Mouse (Mus musculus): ENCODE results near the gene H2-Eb2. TPM values are rescaled to one million over a fixed set of nuclear protein-coding genes. Genes with fewer than 3 reads are reported as not detected.

H2-Eb2 gene
- total and polyA plus RNA-seq, 2 experiments from 2014 or later: not detected

GRCm38 (mm10) chr17:34362954-34363546 is 37.6 kb downstream of the H2-Eb2 start:
- Histone ChIP-seq H3K9ac (replicated peaks; ENCODE audit: low read depth, low read length) (no peak overlapping the region), H3K9me3 (replicated peaks; ENCODE audit: control insufficient read depth, low read length) (no peaks in the 10 kb centered on the region), H3K36me3 (replicated peaks; ENCODE audit: control insufficient read depth, insufficient read depth, low read length) (no peaks in the 10 kb centered on the region), H3K4me2 (ENCODE audit: low read depth, low read length) (no peak overlapping the region), H3K4me3 (ENCODE audit: low read depth, low read length) (no peak overlapping the region), H3K4me1 (ENCODE audit: control insufficient read depth, insufficient read depth) (no peaks in the 10 kb centered on the region), H3K27me3 (ENCODE audit: control insufficient read depth, insufficient read depth, low read length) (no peaks in the 10 kb centered on the region), H3K27ac (ENCODE audit: low read depth) (no peak overlapping the region)
- no peak for TF ChIP-seq CTCF (IDR thresholded peaks at IDR 0.05; ENCODE audit: low read depth)
- WGBS: 76% methylated on average over 15 of the region's 15 CpGs
- ATAC-seq (ENCODE audit: insufficient read depth, low read depth) (no peak), DNase-seq (ENCODE audit: low spot score) (no peak)

- Histone ChIP-seq H3K9ac (replicated peaks; ENCODE audit: low read depth, low read length) (no peak overlapping the region), H3K27me3 (ENCODE audit: control insufficient read depth, insufficient read depth, low read length) (no peaks in the 10 kb centered on the region), H3K4me2 (ENCODE audit: low read depth, low read length) (no peak overlapping the region), H3K36me3 (replicated peaks; ENCODE audit: control insufficient read depth, insufficient read depth, low read length) (no peaks in the 10 kb centered on the region), H3K27ac (ENCODE audit: low read depth) (no peak overlapping the region), H3K9me3 (replicated peaks; ENCODE audit: control insufficient read depth, low read length) (no peaks in the 10 kb centered on the region), H3K4me3 (ENCODE audit: low read depth, low read length) (no peak overlapping the region), H3K4me1 (ENCODE audit: control insufficient read depth, insufficient read depth) (no peaks in the 10 kb centered on the region)
- no peak for ATAC-seq (ENCODE audit: insufficient read depth, low read depth)
- no peak for DNase-seq (ENCODE audit: low spot score)
- TF ChIP-seq CTCF (IDR thresholded peaks at IDR 0.05; ENCODE audit: low read depth) (no peak), EP300 (IDR thresholded peaks at IDR 0.05; ENCODE audit: low read depth) (no peak)
- 76% methylated on average over 3 of the region's 3 CpGs for WGBS
These were observed 38.3 kb downstream of the H2-Eb2 start for GRCm38 (mm10) chr17:34363676-34364310.

GRCm38 (mm10) chr17:34365031-34365430 is 39.6 kb downstream of the H2-Eb2 start:
- Histone ChIP-seq H3K4me2 (ENCODE audit: low read depth, low read length) (no peak overlapping the region), H3K27ac (ENCODE audit: low read depth) (no peak overlapping the region), H3K4me1 (ENCODE audit: control insufficient read depth, insufficient read depth) (no peaks in the 10 kb centered on the region), H3K9ac (replicated peaks; ENCODE audit: low read depth, low read length) (no peak overlapping the region), H3K36me3 (replicated peaks; ENCODE audit: control insufficient read depth, insufficient read depth, low read length) (no peaks in the 10 kb centered on the region), H3K9me3 (replicated peaks; ENCODE audit: control insufficient read depth, low read length) (no peaks in the 10 kb centered on the region), H3K27me3 (ENCODE audit: control insufficient read depth, insufficient read depth, low read length) (no peaks in the 10 kb centered on the region), H3K4me3 (ENCODE audit: low read depth, low read length) (no peak overlapping the region)
- ATAC-seq (ENCODE audit: insufficient read depth, low read depth): no peak
- DNase-seq (ENCODE audit: low spot score): no peak
- WGBS: 66% methylated on average over 10 of the region's 10 CpGs
- TF ChIP-seq CTCF (IDR thresholded peaks at IDR 0.05; ENCODE audit: low read depth) (no peak), EP300 (IDR thresholded peaks at IDR 0.05; ENCODE audit: low read depth) (no peak)

- ATAC-seq (ENCODE audit: insufficient read depth, low read depth): no peak
- Histone ChIP-seq H3K9me3 (replicated peaks; ENCODE audit: control insufficient read depth, low read length) (no peaks in the 10 kb centered on the region), H3K4me3 (ENCODE audit: low read depth, low read length) (no peak overlapping the region), H3K4me2 (ENCODE audit: low read depth, low read length) (no peak overlapping the region), H3K4me1 (ENCODE audit: control insufficient read depth, insufficient read depth) (no peaks in the 10 kb centered on the region), H3K27me3 (ENCODE audit: control insufficient read depth, insufficient read depth, low read length) (no peaks in the 10 kb centered on the region), H3K36me3 (replicated peaks; ENCODE audit: control insufficient read depth, insufficient read depth, low read length) (no peaks in the 10 kb centered on the region), H3K27ac (ENCODE audit: low read depth) (no peak overlapping the region), H3K9ac (replicated peaks; ENCODE audit: low read depth, low read length) (no peak overlapping the region)
- no peak for DNase-seq (ENCODE audit: low spot score)
- 64% methylated on average over 4 of the region's 4 CpGs for WGBS
- TF ChIP-seq EP300 (IDR thresholded peaks at IDR 0.05; ENCODE audit: low read depth) (no peak), CTCF (IDR thresholded peaks at IDR 0.05; ENCODE audit: low read depth) (no peak)
These were observed 45.1 kb downstream of the H2-Eb2 start for GRCm38 (mm10) chr17:34370563-34370962.

- TF ChIP-seq EP300 (IDR thresholded peaks at IDR 0.05; ENCODE audit: low read depth) (no peak), CTCF (IDR thresholded peaks at IDR 0.05; ENCODE audit: low read depth) (no peak)
- Histone ChIP-seq H3K27ac (ENCODE audit: low read depth) (no peak overlapping the region), H3K4me3 (ENCODE audit: low read depth, low read length) (no peak overlapping the region), H3K27me3 (ENCODE audit: control insufficient read depth, insufficient read depth, low read length) (no peaks in the 10 kb centered on the region), H3K4me2 (ENCODE audit: low read depth, low read length) (no peak overlapping the region), H3K36me3 (replicated peaks; ENCODE audit: control insufficient read depth, insufficient read depth, low read length) (no peaks in the 10 kb centered on the region), H3K9ac (replicated peaks; ENCODE audit: low read depth, low read length) (no peak overlapping the region), H3K4me1 (ENCODE audit: control insufficient read depth, insufficient read depth) (no peaks in the 10 kb centered on the region), H3K9me3 (replicated peaks; ENCODE audit: control insufficient read depth, low read length) (no peaks in the 10 kb centered on the region)
- DNase-seq (ENCODE audit: low spot score): no peak
- no peak for ATAC-seq (ENCODE audit: insufficient read depth, low read depth)
- WGBS: 76% methylated on average over 6 of the region's 6 CpGs
These were observed 47.7 kb downstream of the H2-Eb2 start for GRCm38 (mm10) chr17:34373055-34373709.

All from heart, postnatal 0 days (tissue).